Mouse (Mus musculus): Measurements from ENCODE around the gene Sh3bp1. TPM values are rescaled to one million over a fixed set of nuclear protein-coding genes. Genes with fewer than 3 reads are reported as not detected.

Gene Sh3bp1
- polyA plus RNA-seq, 1 experiment: 3.3 TPM

DNA sequence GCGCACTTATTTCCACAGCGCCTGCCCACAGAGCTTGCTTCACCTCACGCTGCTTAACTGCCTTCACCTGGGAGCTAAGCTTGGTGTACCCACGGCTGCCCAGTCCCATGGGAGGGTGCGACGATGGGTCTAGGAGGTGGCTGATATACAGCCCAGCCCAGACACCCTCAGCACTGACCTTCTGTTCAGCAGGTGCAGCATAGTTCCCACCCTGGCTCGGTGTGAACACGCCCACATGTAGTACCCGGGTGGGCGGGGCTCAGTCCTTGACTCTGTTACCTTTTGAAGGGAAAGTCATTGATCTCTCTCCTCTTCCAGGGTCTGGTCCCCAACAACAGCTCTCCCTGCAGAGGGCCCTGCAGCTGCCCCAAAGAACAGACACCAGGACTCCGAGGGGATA, 60.0 kb downstream of the Sh3bp1 start:
- TF ChIP-seq CTCF (IDR thresholded peaks at IDR 0.05; ENCODE audit: control insufficient read depth, insufficient read depth, insufficient replicate concordance, low read depth, low read length) (no peak), POLR2A (IDR thresholded peaks at IDR 0.05; ENCODE audit: control insufficient read depth, low read depth, low read length) (no peak)
- H3K27me3 ChIP-seq (ENCODE audit: control insufficient read depth, insufficient read depth, low read length): no peaks in the 10 kb centered on the region
- no peaks in the 10 kb centered on the region for H3K4me1 ChIP-seq (ENCODE audit: control insufficient read depth, insufficient read depth, low read length)
- H3K27ac ChIP-seq (ENCODE audit: control insufficient read depth, insufficient read depth, low read depth, low read length): no peak overlapping the region
- H3K4me3 ChIP-seq (ENCODE audit: control insufficient read depth, low read depth, low read length): no peak overlapping the region
- H3K36me3 ChIP-seq (ENCODE audit: control insufficient read depth, insufficient read depth, low read length): no peaks in the 10 kb centered on the region

- Histone ChIP-seq H3K27me3 (ENCODE audit: control insufficient read depth, insufficient read depth, low read length) (no peaks in the 10 kb centered on the region), H3K4me1 (ENCODE audit: control insufficient read depth, insufficient read depth, low read length) (no peaks in the 10 kb centered on the region), H3K4me3 (ENCODE audit: control insufficient read depth, low read depth, low read length) (no peak overlapping the region), H3K27ac (ENCODE audit: control insufficient read depth, insufficient read depth, low read depth, low read length) (no peak overlapping the region), H3K36me3 (ENCODE audit: control insufficient read depth, insufficient read depth, low read length) (no peaks in the 10 kb centered on the region)
- no peak for TF ChIP-seq CTCF (IDR thresholded peaks at IDR 0.05; ENCODE audit: control insufficient read depth, insufficient read depth, insufficient replicate concordance, low read depth, low read length)
- TF ChIP-seq POLR2A (IDR thresholded peaks at IDR 0.05; ENCODE audit: control insufficient read depth, low read depth, low read length): no peak
Measured at GRCm38 (mm10) chr15:78960088-78960487, 60.5 kb downstream of the Sh3bp1 start.

Other genes with a start within 250 kb of the Sh3bp1 start
- 6.7 and 6.9 TPM in 2 replicates for gene Elfn2, start 181.0 kb upstream of the Sh3bp1 start, polyA plus RNA-seq (2012; rRNA removed)
- gene Mfng, start 126.3 kb upstream of the Sh3bp1 start, polyA plus RNA-seq (2012; rRNA removed): 0.75 and 0.97 TPM in 2 replicates
- 5.0 and 5.9 TPM in 2 replicates for gene Card10, start 96.7 kb upstream of the Sh3bp1 start, polyA plus RNA-seq (2012; rRNA removed)
- 2.5 and 2.9 TPM in 2 replicates for gene Cdc42ep1, start 57.1 kb upstream of the Sh3bp1 start, polyA plus RNA-seq (2012; rRNA removed)
- gene Lgals2, start 44.2 kb upstream of the Sh3bp1 start, polyA plus RNA-seq (2012; rRNA removed): 2.2 and 2.8 TPM in 2 replicates
- 69.9 and 82.1 TPM in 2 replicates for gene Gga1, start 22.6 kb upstream of the Sh3bp1 start, polyA plus RNA-seq (2012; rRNA removed)
- not detected in 2 replicates for gene Gm49510, start 101 bp upstream of the Sh3bp1 start, polyA plus RNA-seq (2012; rRNA removed)
- 3.6 and 3.8 TPM in 2 replicates for gene Pdxp, start 14.2 kb downstream of the Sh3bp1 start, polyA plus RNA-seq (2012; rRNA removed)
- 92.0 and 106 TPM in 2 replicates for gene Lgals1, start 27.0 kb downstream of the Sh3bp1 start, polyA plus RNA-seq (2012; rRNA removed)
- gene Nol12, start 35.2 kb downstream of the Sh3bp1 start, polyA plus RNA-seq (2012; rRNA removed): 40.7 and 44.6 TPM in 2 replicates
- 19.4 and 22.6 TPM in 2 replicates for gene Triobp, start 48.0 kb downstream of the Sh3bp1 start, polyA plus RNA-seq (2012; rRNA removed)
- gene H1f0, start 128.7 kb downstream of the Sh3bp1 start, polyA plus RNA-seq (2012; rRNA removed): 9.7 and 11.5 TPM in 2 replicates
- not detected in 2 replicates for gene Galr3, start 142.1 kb downstream of the Sh3bp1 start, polyA plus RNA-seq (2012; rRNA removed)
- 292 and 336 TPM in 2 replicates for gene Ankrd54, start 163.1 kb downstream of the Sh3bp1 start, polyA plus RNA-seq (2012; rRNA removed)
- 110 and 117 TPM in 2 replicates for gene Eif3l, start 175.4 kb downstream of the Sh3bp1 start, polyA plus RNA-seq (2012; rRNA removed)
- 75.8 and 85.0 TPM in 2 replicates for gene Micall1, start 209.1 kb downstream of the Sh3bp1 start, polyA plus RNA-seq (2012; rRNA removed)
- 41.1 and 42.2 TPM in 2 replicates for gene Polr2f, start 241.2 kb downstream of the Sh3bp1 start, polyA plus RNA-seq (2012; rRNA removed)
- 115 and 133 TPM in 2 replicates for gene 1700088E04Rik, start 241.5 kb downstream of the Sh3bp1 start, polyA plus RNA-seq (2012; rRNA removed)